In genomic region chr3:135444930-135445329, GRCm38 (mm10) we compare ENCODE assay signal across 1 mouse cellular context.
TF ChIP-seq lines count a peak whose summit lies in the region.

No protein-coding gene starts in this region.

TF ChIP-seq in CH12.LX, 34 proteins besides CTCF, POLR2A, EP300 and RAD21 (continued from another document):
- TF ChIP-seq MAZ (IDR thresholded peaks at IDR 0.05; ENCODE audit: low read depth, low read length), result 0 out of 2 replicates have a peak, but pooled peaks have one; percentile 33
